In the genomic region with DNA sequence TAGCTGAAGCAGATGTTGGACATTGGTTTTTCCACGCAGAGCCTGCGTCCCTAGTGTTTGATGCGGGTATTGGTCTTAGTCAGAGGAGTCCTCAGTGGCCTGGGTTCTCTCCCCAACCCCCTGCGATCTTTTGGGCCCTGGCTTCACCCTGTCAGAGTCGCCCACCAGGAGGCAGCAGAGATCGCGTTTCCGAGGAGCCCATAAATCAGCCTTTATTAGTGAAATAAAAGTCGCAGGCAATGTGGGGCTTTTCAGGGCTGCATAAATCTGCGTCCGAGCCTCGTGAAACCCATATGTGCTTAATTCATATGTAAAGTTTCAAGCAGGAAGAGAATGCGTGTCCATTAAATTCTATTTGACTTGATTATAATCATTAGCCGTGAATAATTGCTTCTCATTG, we compare ENCODE assay signal across 7 mouse cellular contexts. TPM values are rescaled to one million over a fixed set of nuclear protein-coding genes. Genes with fewer than 3 reads are reported as not detected.
DNase-seq lines count a peak whose midpoint lies in the region; ATAC-seq and TF ChIP-seq lines count a peak whose summit lies in the region.

No protein-coding gene starts in this region.

- peak; percentile 40 for ATAC-seq in activated CD4-positive, CD25-positive, alpha-beta regulatory T cell, adult 4 months
- peak; percentile 41 for ATAC-seq in limb, embryonic 14.5 days (ENCODE audit: low FRiP score, low read depth)
- ATAC-seq in midbrain, embryonic 16.5 days, result peak; percentile 47

- H3K27ac ChIP-seq in kidney, adult 2 months (ENCODE audit: insufficient read depth, low read depth, low read length), result no peak overlapping the region
- no peak overlapping the region for H3K27ac ChIP-seq in limb, embryonic 14.5 days (replicated peaks; ENCODE audit: low read depth, low read length)
- no peak overlapping the region for H3K27ac ChIP-seq in midbrain, embryonic 16.5 days (ENCODE audit: low read length)

- H3K4me1 ChIP-seq in kidney, adult 2 months (ENCODE audit: control insufficient read depth, insufficient read depth, low read length), result peaks cover 3% of the 10 kb centered on the region; the same call in 1 of the 2 replicates
- peaks cover 49% of the 10 kb centered on the region for H3K4me1 ChIP-seq in limb, embryonic 14.5 days (ENCODE audit: control insufficient read depth, insufficient read depth, low read length)
- H3K4me1 ChIP-seq in midbrain, embryonic 16.5 days (ENCODE audit: control insufficient read depth, insufficient read depth, low read length), result peaks cover 46% of the 10 kb centered on the region

- no peak for TF ChIP-seq POLR2A in kidney, adult 2 months (IDR thresholded peaks at IDR 0.05; ENCODE audit: low read depth, low read length)
- TF ChIP-seq POLR2A in limb, embryonic 14.5 days (IDR thresholded peaks at IDR 0.05; ENCODE audit: borderline replicate concordance, extremely low read depth, insufficient read depth, insufficient read length), result no peak

- H3K27me3 ChIP-seq in kidney, adult 2 months (replicated peaks; ENCODE audit: control insufficient read depth, insufficient read depth, low read length), result no peaks in the 10 kb centered on the region
- H3K27me3 ChIP-seq in limb, embryonic 14.5 days (ENCODE audit: control insufficient read depth, insufficient read depth, low read length), result no peaks in the 10 kb centered on the region
- H3K27me3 ChIP-seq in midbrain, embryonic 16.5 days (ENCODE audit: control insufficient read depth, insufficient read depth, low read depth, low read length), result no peaks in the 10 kb centered on the region
- H3K27me3 ChIP-seq in splenic B cell, adult 2 months (ENCODE audit: control insufficient read depth, insufficient read depth, low read length, poor library complexity, severe bottlenecking), result no peaks in the 10 kb centered on the region

- WGBS in kidney, adult 2 months, result 4% methylated on average over 14 of the region's 14 CpGs
- WGBS in limb, embryonic 14.5 days, result 0% methylated on average over 14 of the region's 14 CpGs
- 2% methylated on average over 14 of the region's 14 CpGs for WGBS in midbrain, embryonic 16.5 days

- peak overlapping the region; percentile 26; the same call in 1 of the 2 replicates for H3K4me2 ChIP-seq in limb, embryonic 14.5 days (replicated peaks; ENCODE audit: low read depth, low read length, severe bottlenecking)
- peak overlapping the region; percentile 33 for H3K4me2 ChIP-seq in midbrain, embryonic 16.5 days (ENCODE audit: low read length)

- no peaks in the 10 kb centered on the region for H3K36me3 ChIP-seq in kidney, adult 2 months (ENCODE audit: control insufficient read depth, insufficient read depth, low read length)
- no peaks in the 10 kb centered on the region for H3K36me3 ChIP-seq in limb, embryonic 14.5 days (ENCODE audit: control insufficient read depth, insufficient read depth, low read length)
- no peaks in the 10 kb centered on the region for H3K36me3 ChIP-seq in midbrain, embryonic 16.5 days (ENCODE audit: control insufficient read depth, insufficient read depth, low read length)
- H3K36me3 ChIP-seq in splenic B cell, adult 2 months (ENCODE audit: control insufficient read depth, insufficient read depth, low read length, poor library complexity, severe bottlenecking), result no peaks in the 10 kb centered on the region

- no peaks in the 10 kb centered on the region for H3K9me3 ChIP-seq in limb, embryonic 14.5 days (ENCODE audit: control insufficient read depth, low read length)
- no peaks in the 10 kb centered on the region for H3K9me3 ChIP-seq in midbrain, embryonic 16.5 days (replicated peaks; ENCODE audit: control insufficient read depth, low read length, poor library complexity, severe bottlenecking)

- peak; percentile 94 to 96 for DNase-seq in cerebellum, postnatal 14 days
- peak; percentile 73 to 77 for DNase-seq in frontal cortex, postnatal 36 days (ENCODE audit: low spot score in 2 of 2)
- DNase-seq in kidney, adult 2 months, result peak; percentile 75
- DNase-seq in limb, embryonic 14.5 days (ENCODE audit: low spot score), result peak; percentile 79
- peak; percentile 86 for DNase-seq in splenic B cell, adult 2 months (ENCODE audit: low read depth, low spot score)

- H3K9ac ChIP-seq in limb, embryonic 14.5 days (ENCODE audit: low read depth, low read length, severe bottlenecking), result no peak overlapping the region
- H3K9ac ChIP-seq in midbrain, embryonic 16.5 days (ENCODE audit: low read depth, low read length), result 0 out of 2 replicates have a peak overlapping the region, but pooled peaks have one; percentile 1

- H3K4me3 ChIP-seq in kidney, adult 2 months (ENCODE audit: insufficient read depth, low read depth, low read length), result no peak overlapping the region
- H3K4me3 ChIP-seq in limb, embryonic 14.5 days (replicated peaks; ENCODE audit: low read length), result no peak overlapping the region
- no peak overlapping the region for H3K4me3 ChIP-seq in midbrain, embryonic 16.5 days (ENCODE audit: low read depth, low read length)

- TF ChIP-seq CTCF in kidney, adult 2 months (conservative IDR thresholded peaks at IDR 0.05; ENCODE audit: insufficient read depth, insufficient read length, low read depth, low read length), result peak; percentile 78

RNA-seq across cellular contexts. Expression of a gene that starts 11.5 kb away (rescaled TPM):
- 1 to 10 TPM in 1 of 2 experiments, under 1 TPM in 1; 0.82 to 2.6 TPM for polyA plus RNA-seq in activated CD4-positive, CD25-positive, alpha-beta regulatory T cell, adult 4 months (2017; shearing (Covaris generic))
- polyA plus RNA-seq in kidney, adult 2 months (2012; rRNA removed), result 61.7 and 67.2 TPM in 2 replicates
- polyA plus RNA-seq in limb, embryonic 14.5 days (2012; rRNA removed), result 24.6 and 27.4 TPM in 2 replicates
- 16.6 and 19.7 TPM in 2 replicates for polyA plus RNA-seq in limb, embryonic 14.5 days (2014; fragmentation: Nextera tagmentation; extraction: Ambion mirVana)
- 4.4 and 5.9 TPM in 2 replicates for polyA plus RNA-seq in midbrain, embryonic 16.5 days (2015; fragmentation: Nextera tagmentation; extraction: Ambion mirVana)

RNA-seq across cellular contexts. Expression of a gene that starts 28.4 kb away (rescaled TPM):
- 100 to 1,000 TPM; 105 to 165 TPM for polyA plus RNA-seq in activated CD4-positive, CD25-positive, alpha-beta regulatory T cell, adult 4 months (2017; shearing (Covaris generic))
- polyA plus RNA-seq in kidney, adult 2 months (2012; rRNA removed), result 40.6 and 51.4 TPM in 2 replicates
- 124 and 170 TPM in 2 replicates for polyA plus RNA-seq in limb, embryonic 14.5 days (2012; rRNA removed)
- 200 and 205 TPM in 2 replicates for polyA plus RNA-seq in limb, embryonic 14.5 days (2014; fragmentation: Nextera tagmentation; extraction: Ambion mirVana)
- polyA plus RNA-seq in midbrain, embryonic 16.5 days (2015; fragmentation: Nextera tagmentation; extraction: Ambion mirVana), result 204 and 211 TPM in 2 replicates

RNA-seq across cellular contexts. Expression of a gene that starts 37.4 kb away (rescaled TPM):
- polyA plus RNA-seq in activated CD4-positive, CD25-positive, alpha-beta regulatory T cell, adult 4 months (2017; shearing (Covaris generic)), result not detected
- polyA plus RNA-seq in kidney, adult 2 months (2012; rRNA removed), result 23.1 and 25.1 TPM in 2 replicates
- polyA plus RNA-seq in limb, embryonic 14.5 days (2012; rRNA removed), result 2.2 and 3.2 TPM in 2 replicates
- 8.5 and 9.6 TPM in 2 replicates for polyA plus RNA-seq in limb, embryonic 14.5 days (2014; fragmentation: Nextera tagmentation; extraction: Ambion mirVana)
- 11.6 and 12.0 TPM in 2 replicates for polyA plus RNA-seq in midbrain, embryonic 16.5 days (2015; fragmentation: Nextera tagmentation; extraction: Ambion mirVana)

RNA-seq across cellular contexts. Expression of a gene that starts 48.9 kb away (rescaled TPM):
- polyA plus RNA-seq in activated CD4-positive, CD25-positive, alpha-beta regulatory T cell, adult 4 months (2017; shearing (Covaris generic)), result 100 to 1,000 TPM; 208 to 288 TPM
- 5.2 and 9.2 TPM in 2 replicates for polyA plus RNA-seq in kidney, adult 2 months (2012; rRNA removed)
- polyA plus RNA-seq in limb, embryonic 14.5 days (2012; rRNA removed), result 10.1 and 13.1 TPM in 2 replicates
- polyA plus RNA-seq in limb, embryonic 14.5 days (2014; fragmentation: Nextera tagmentation; extraction: Ambion mirVana), result 10.2 and 10.8 TPM in 2 replicates
- polyA plus RNA-seq in midbrain, embryonic 16.5 days (2015; fragmentation: Nextera tagmentation; extraction: Ambion mirVana), result 3.0 and 3.5 TPM in 2 replicates
